Mouse (Mus musculus) thymus, adult 2 months (tissue): ENCODE results near the gene Mrps2. TPM values are rescaled to one million over a fixed set of nuclear protein-coding genes. Genes with fewer than 3 reads are reported as not detected.
A peak's percentile ranks its signal among the peaks of the same experiment; 100 is the strongest.

ENCODE experiments used
- DNase-seq: peaks from one replicate; pipeline ENCODE4 v3.0.0; 2021
- H3K27ac ChIP-seq: fragments of 200-500 bp; 2 replicates; pipeline ENCODE4 v1.5.1; 2012; ENCODE audit warnings: low read length, control low read depth; ENCODE audit not compliant: control insufficient read depth, insufficient read depth
- H3K27me3 ChIP-seq: fragments of 200-500 bp; 2 replicates; pipeline ENCODE4 v1.6.1; 2012; ENCODE audit warnings: mild to moderate bottlenecking, low read length, moderate library complexity, mixed read lengths; ENCODE audit not compliant: control insufficient read depth, insufficient read depth
- H3K36me3 ChIP-seq: fragments of 200-500 bp; 2 replicates; pipeline ENCODE4 v1.6.1; 2012; ENCODE audit warnings: mild to moderate bottlenecking, low read length, moderate library complexity; ENCODE audit not compliant: control insufficient read depth, insufficient read depth
- H3K4me1 ChIP-seq: fragments of 200-500 bp; replicated peaks from 2 replicates; pipeline ENCODE4 v1.6.1; 2012; ENCODE audit warnings: low read length; ENCODE audit not compliant: control insufficient read depth, insufficient read depth
- H3K4me3 ChIP-seq: fragments of 200-500 bp; 2 replicates; pipeline ENCODE4 v1.5.1; 2012; ENCODE audit warnings: mild to moderate bottlenecking, low read length, control low read depth, moderate library complexity; ENCODE audit not compliant: control insufficient read depth, insufficient read depth
- CTCF ChIP-seq: fragments of 200-500 bp; IDR thresholded peaks from 2 replicates; pipeline ENCODE4 v1.5.1; 2012; ENCODE audit warnings: mild to moderate bottlenecking, control low read depth, low read length, moderate library complexity, borderline replicate concordance; ENCODE audit not compliant: control insufficient read depth, poor library complexity, insufficient read depth; ENCODE audit errors: extremely low read depth
- POLR2A ChIP-seq: fragments of 200-500 bp; IDR thresholded peaks from 2 replicates; pipeline ENCODE4 v1.6.1; 2012; ENCODE audit warnings: mild to moderate bottlenecking, low read length, control low read depth, moderate library complexity; ENCODE audit not compliant: control insufficient read depth, poor library complexity, insufficient read depth; ENCODE audit errors: extremely low read depth
- WGBS: fragments of 180-500 bp; shearing (Covaris S2); methylation state at CpG from one replicate; pipeline ENCODE4 v1.1.7; 2018; 5-methylcytosine and 5-hydroxymethylcytosine counted together
- polyA plus RNA-seq: library from polyadenylated mRNA; depleted of rRNA; stranded (reverse); fragments of >200 nt; gene quantifications from 2 replicates; pipeline ENCODE4 v1.2.3, GENCODE M21; 2012

The Mrps2 gene
- polyA plus RNA-seq, 1 experiment, result 50.7 TPM

GRCm38 (mm10) chr2:28451663-28452062 lies 16.2 kb upstream of the Mrps2 start:
- no peak for DNase-seq
- H3K27me3 ChIP-seq, result no peaks in the 10 kb centered on the region; the same call in 1 of the 2 replicates
- TF ChIP-seq POLR2A, result no peak
- H3K4me3 ChIP-seq, result no peak overlapping the region
- no peaks in the 10 kb centered on the region for H3K36me3 ChIP-seq
- H3K27ac ChIP-seq, result no peak overlapping the region
- WGBS, result 94% methylated on average over 11 of the region's 11 CpGs
- no peaks in the 10 kb centered on the region; the same call in 1 of the 2 replicates for H3K4me1 ChIP-seq

GRCm38 (mm10) chr2:28453539-28453938 lies 14.3 kb upstream of the Mrps2 start:
- no peaks in the 10 kb centered on the region for H3K27me3 ChIP-seq
- no peak for DNase-seq
- no peaks in the 10 kb centered on the region for H3K4me1 ChIP-seq
- WGBS, result 90% methylated on average over 6 of the region's 6 CpGs
- no peaks in the 10 kb centered on the region for H3K36me3 ChIP-seq
- no peak overlapping the region for H3K27ac ChIP-seq
- no peak overlapping the region for H3K4me3 ChIP-seq
- TF ChIP-seq CTCF (no peak), POLR2A (no peak)

GRCm38 (mm10) chr2:28456616-28457015 lies 11.2 kb upstream of the Mrps2 start:
- TF ChIP-seq CTCF, result no peak
- TF ChIP-seq POLR2A, result no peak
- no peak for DNase-seq
- H3K4me1 ChIP-seq, result no peaks in the 10 kb centered on the region
- no peak overlapping the region for H3K27ac ChIP-seq
- no peak overlapping the region for H3K4me3 ChIP-seq
- no peaks in the 10 kb centered on the region for H3K36me3 ChIP-seq
- no peaks in the 10 kb centered on the region for H3K27me3 ChIP-seq
- WGBS, result 91% methylated on average over 1 of the region's 1 CpGs

GRCm38 (mm10) chr2:28463919-28464318 lies 3.9 kb upstream of the Mrps2 start:
- Histone ChIP-seq H3K27ac (no peak overlapping the region), H3K27me3 (no peaks in the 10 kb centered on the region; the same call in 1 of the 2 replicates), H3K4me1 (peaks cover 13% of the 10 kb centered on the region), H3K4me3 (no peak overlapping the region), H3K36me3 (no peaks in the 10 kb centered on the region)
- WGBS, result 74% methylated on average over 3 of the region's 3 CpGs
- peak; percentile 77 for DNase-seq
- TF ChIP-seq POLR2A, result no peak
- TF ChIP-seq CTCF, result peak; percentile 58; the same call in 1 of the 2 replicates

- Histone ChIP-seq H3K27me3 (no peaks in the 10 kb centered on the region; the same call in 1 of the 2 replicates), H3K36me3 (peaks cover 5% of the 10 kb centered on the region), H3K4me1 (peaks cover 19% of the 10 kb centered on the region), H3K4me3 (no peak overlapping the region), H3K27ac (no peak overlapping the region)
- WGBS, result 91% methylated on average over 9 of the region's 9 CpGs
- TF ChIP-seq CTCF, result no peak
- no peak for DNase-seq
Measured at GRCm38 (mm10) chr2:28464919-28465318, 2.9 kb upstream of the Mrps2 start.

- Histone ChIP-seq H3K27me3 (no peaks in the 10 kb centered on the region; the same call in 1 of the 2 replicates), H3K4me3 (no peak within 1 kb of the TSS), H3K27ac (no peak within 1 kb of the TSS), H3K36me3 (peaks cover 9% of the 10 kb centered on the region), H3K4me1 (peaks cover 19% of the 10 kb centered on the region)
- TF ChIP-seq POLR2A, result no peak
- TF ChIP-seq CTCF, result no peak
- 4% methylated on average over 25 of the region's 25 CpGs for WGBS
- peak; percentile 74 for DNase-seq
Measured at GRCm38 (mm10) chr2:28465836-28466518, 1.9 kb upstream of the Mrps2 start, which contains the start of gene 1700007K13Rik. Gene 1700007K13Rik, minus strand, starts transcription at chr2:28466332.

GRCm38 (mm10) chr2:28468486-28469225 lies 790 bp downstream of the Mrps2 start:
- no peak for TF ChIP-seq POLR2A
- no peak for TF ChIP-seq CTCF
- Histone ChIP-seq H3K36me3 (peaks cover 9% of the 10 kb centered on the region), H3K27me3 (no peaks in the 10 kb centered on the region; the same call in 1 of the 2 replicates), H3K4me1 (peaks cover 19% of the 10 kb centered on the region), H3K4me3 (peak overlapping the region; percentile 67), H3K27ac (no peak overlapping the region)
- 58% methylated on average over 18 of the region's 18 CpGs for WGBS
- DNase-seq, result no peak
